Mouse (Mus musculus) inflammation-experienced regulatory T-cells (primary cell): ENCODE data around the gene Unc79. TPM values are rescaled to one million over a fixed set of nuclear protein-coding genes. Genes with fewer than 3 reads are reported as not detected.

Source experiments
- polyA plus RNA-seq, 2 experiments: library from polyadenylated mRNA; unstranded; fragments of 100-300 nt; shearing (Covaris generic); gene quantifications; one replicate each; pipeline ENCODE4 v1.2.1; 2017

The Unc79 gene
- polyA plus RNA-seq: 1 to 10 TPM in 1 of 2 experiments, under 1 TPM in 1; 0.66 to 1.4 TPM

DNA sequence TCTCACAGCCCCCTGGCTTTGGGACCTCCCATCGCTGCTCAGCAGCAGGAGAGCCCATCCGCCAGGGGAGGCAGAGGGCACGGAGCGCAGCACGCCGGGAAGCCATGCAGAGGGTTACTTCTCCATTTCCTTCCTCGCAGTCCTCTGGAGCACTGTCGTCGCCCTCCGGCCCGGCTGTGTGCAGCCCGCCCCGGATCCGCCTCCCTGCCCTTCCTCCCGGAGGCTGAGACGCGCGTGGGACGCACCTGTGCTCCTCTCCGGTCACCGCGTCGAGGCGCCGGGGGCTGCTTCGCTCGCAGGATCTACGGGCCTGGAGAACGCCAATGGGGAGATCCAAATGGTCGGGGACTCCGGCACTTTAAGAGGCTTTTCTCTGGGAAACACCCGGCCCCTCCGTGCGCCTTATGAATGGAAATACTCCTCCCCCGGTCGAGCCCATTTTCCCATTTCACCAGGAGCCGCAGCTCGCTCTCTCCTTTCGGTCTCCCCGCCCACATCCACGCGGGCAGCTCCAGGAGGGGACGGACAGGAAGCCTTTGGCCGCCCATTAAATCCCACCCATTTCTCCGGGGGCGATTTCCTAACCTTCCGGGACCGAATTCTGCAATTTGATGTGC is at the start of gene Unc79:
Gene Unc79 (plus strand): TSS at position 82 of the 617 bp plus-strand sequence.

GRCm38 (mm10) chr12:102899091-102899490 is 49.6 kb upstream of the Unc79 start, which contains the start of gene Cox8c:
Cox8c (plus strand) TSS chr12:102899316.

Other genes starting within 250 kb of the Unc79 start
- 10 to 100 TPM; 52.8 to 54.7 TPM for gene Itpk1, start 243.9 kb upstream of the Unc79 start, polyA plus RNA-seq
- gene Moap1, start 205.2 kb upstream of the Unc79 start, polyA plus RNA-seq: 1 to 10 TPM; 5.6 to 7.7 TPM
- 10 to 100 TPM; 19.1 to 20.0 TPM for gene Tmem251, start 205.1 kb upstream of the Unc79 start, polyA plus RNA-seq
- gene Gm28051, start 191.1 kb upstream of the Unc79 start, polyA plus RNA-seq: not detected
- gene Gon7, start 191.1 kb upstream of the Unc79 start, polyA plus RNA-seq: 10 to 100 TPM; 19.9 to 32.4 TPM
- gene Ubr7, start 190.9 kb upstream of the Unc79 start, polyA plus RNA-seq: 10 to 100 TPM; 28.1 to 35.4 TPM
- 10 to 100 TPM in 1 of 2 experiments, 1 to 10 TPM in 1; 7.6 to 12.1 TPM for gene Gm20604, start 190.2 kb upstream of the Unc79 start, polyA plus RNA-seq
- gene Btbd7, start 70.4 kb upstream of the Unc79 start, polyA plus RNA-seq: 10 to 100 TPM; 14.6 to 16.3 TPM
- gene Cox8c, start 49.5 kb upstream of the Unc79 start, polyA plus RNA-seq: 1 to 10 TPM in 1 of 2 experiments, not detected in 1; 1.3 TPM